Mouse (Mus musculus) hindlimb bud, embryonic 11.5 days (tissue): Measurements from ENCODE around the gene Tnr.

Experiments
- DNase-seq: peaks from one replicate; pipeline ENCODE4 v3.0.0-alpha.2; 2012; ENCODE audit warnings: low read depth, low spot score; ENCODE audit errors: extremely low spot score

The Tnr gene

GRCm38 (mm10) chr1:159704925-159705324 lies 181.4 kb downstream of the Tnr start:
- DNase-seq = no peak

GRCm38 (mm10) chr1:159716301-159716700 lies 192.7 kb downstream of the Tnr start:
- no peak for DNase-seq

- no peak for DNase-seq
These were observed 193.4 kb downstream of the Tnr start for GRCm38 (mm10) chr1:159717016-159717415.

- DNase-seq = no peak
These were observed 200.2 kb downstream of the Tnr start for GRCm38 (mm10) chr1:159723733-159724132.

- DNase-seq = no peak
These were observed 205.7 kb downstream of the Tnr start for GRCm38 (mm10) chr1:159729270-159729669.

- DNase-seq = no peak
These were observed 207.3 kb downstream of the Tnr start for GRCm38 (mm10) chr1:159730826-159731225.

GRCm38 (mm10) chr1:159735099-159735498 lies 211.5 kb downstream of the Tnr start:
- no peak for DNase-seq

- DNase-seq = no peak
These were observed 215.9 kb downstream of the Tnr start for GRCm38 (mm10) chr1:159739478-159739877.

- DNase-seq = no peak
These were observed 217.9 kb downstream of the Tnr start for GRCm38 (mm10) chr1:159741237-159742002.

- DNase-seq = no peak
These were observed 218.4 kb downstream of the Tnr start for GRCm38 (mm10) chr1:159742003-159742274.

GRCm38 (mm10) chr1:159743744-159744253 lies 220.2 kb downstream of the Tnr start:
- no peak for DNase-seq

- no peak for DNase-seq
These were observed 221.7 kb downstream of the Tnr start for GRCm38 (mm10) chr1:159745311-159745710.

GRCm38 (mm10) chr1:159747969-159748368 lies 224.4 kb downstream of the Tnr start:
- DNase-seq = no peak

- DNase-seq = no peak
These were observed 226.8 kb downstream of the Tnr start for GRCm38 (mm10) chr1:159750411-159750810.

GRCm38 (mm10) chr1:159750876-159751275 lies 227.3 kb downstream of the Tnr start:
- no peak for DNase-seq

GRCm38 (mm10) chr1:159760970-159761369 lies 237.4 kb downstream of the Tnr start:
- DNase-seq = no peak

GRCm38 (mm10) chr1:159763901-159764300 lies 240.3 kb downstream of the Tnr start:
- no peak for DNase-seq

- DNase-seq = no peak
These were observed 241.3 kb downstream of the Tnr start for GRCm38 (mm10) chr1:159764897-159765296.

GRCm38 (mm10) chr1:159769948-159770347 lies 246.4 kb downstream of the Tnr start:
- DNase-seq = no peak

- DNase-seq = no peak
These were observed 250.1 kb downstream of the Tnr start for GRCm38 (mm10) chr1:159773671-159774070.

- DNase-seq = peak; percentile 74
These were observed 251.6 kb downstream of the Tnr start for GRCm38 (mm10) chr1:159775168-159775567.

- DNase-seq = no peak
These were observed 253.5 kb downstream of the Tnr start for GRCm38 (mm10) chr1:159777107-159777506.

- DNase-seq = no peak
These were observed 255.9 kb downstream of the Tnr start for GRCm38 (mm10) chr1:159779424-159779823.
